Mouse (Mus musculus) forebrain, embryonic 13.5 days (tissue): ENCODE results near the gene Atrnl1. TPM values are rescaled to one million over a fixed set of nuclear protein-coding genes. Genes with fewer than 3 reads are reported as not detected.

Experiments
- ATAC-seq: fragments of 200-750 bp; cut with Nextera tagmentation; 2 replicates; pipeline ENCODE4 v1.8.0; 2017
- H3K27ac ChIP-seq: fragments of 300-500 bp; sonication (generic); 2 replicates; pipeline ENCODE4 v1.5.1; 2015; ENCODE audit warnings: inconsistent platforms, mild to moderate bottlenecking, moderate library complexity
- H3K27me3 ChIP-seq: fragments of 300-500 bp; sonication (generic); 2 replicates; pipeline ENCODE4 v1.6.1; 2015; ENCODE audit warnings: mild to moderate bottlenecking, inconsistent platforms
- H3K36me3 ChIP-seq: fragments of 300-500 bp; sonication (generic); 2 replicates; pipeline ENCODE4 v1.6.1; 2015; ENCODE audit warnings: mild to moderate bottlenecking, inconsistent platforms; ENCODE audit not compliant: poor library complexity, severe bottlenecking
- H3K4me1 ChIP-seq: fragments of 300-500 bp; sonication (generic); 2 replicates; pipeline ENCODE4 v1.6.1; 2015; ENCODE audit warnings: inconsistent platforms
- H3K4me2 ChIP-seq: fragments of 300-500 bp; sonication (generic); 2 replicates; pipeline ENCODE4 v1.6.1; 2015; ENCODE audit warnings: inconsistent platforms, mild to moderate bottlenecking, moderate library complexity
- H3K4me3 ChIP-seq: fragments of 300-500 bp; sonication (generic); 2 replicates; pipeline ENCODE4 v1.5.1; 2015; ENCODE audit warnings: mild to moderate bottlenecking, inconsistent platforms
- H3K9ac ChIP-seq: fragments of 300-500 bp; sonication (generic); 2 replicates; pipeline ENCODE4 v1.6.1; 2015; ENCODE audit warnings: mild to moderate bottlenecking, inconsistent platforms
- H3K9me3 ChIP-seq: fragments of 300-500 bp; sonication (generic); replicated peaks from 2 replicates; pipeline ENCODE4 v1.6.1; 2016; ENCODE audit warnings: inconsistent platforms
- whole genome bisulfite sequencing: fragments of 180-500 bp; shearing (Covaris S2); methylation state at CpG from one replicate; pipeline ENCODE4 v1.1.7; 2015; 5-methylcytosine and 5-hydroxymethylcytosine counted together
- polyA plus RNA-seq: library from polyadenylated mRNA; unstranded; fragments of >200 nt; fragmentation: Nextera tagmentation; extraction: Ambion mirVana; gene quantifications from 2 replicates; pipeline ENCODE4 v1.2.1, GENCODE M21; 2015

Gene Atrnl1
- polyA plus RNA-seq, 1 experiment from 2014 or later, result 5.1 TPM

DNA sequence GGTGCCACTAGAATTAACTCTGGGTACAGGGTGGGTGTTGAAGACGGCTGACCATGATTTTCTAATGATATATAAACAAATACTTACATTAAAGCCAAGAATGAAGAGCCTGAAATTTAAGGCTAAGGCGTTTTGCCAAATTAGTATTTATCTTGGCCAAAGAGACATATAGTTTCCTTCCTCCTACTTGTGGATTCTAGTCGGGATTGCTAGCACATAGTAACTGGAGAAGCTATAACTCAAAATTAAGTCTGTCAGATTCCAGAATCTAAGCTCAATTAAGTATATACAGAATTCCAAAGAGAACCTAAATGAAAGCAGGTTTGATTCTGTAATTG, 192.6 kb downstream of the Atrnl1 start:
- WGBS, result 86% methylated on average over 3 of the region's 3 CpGs

DNA sequence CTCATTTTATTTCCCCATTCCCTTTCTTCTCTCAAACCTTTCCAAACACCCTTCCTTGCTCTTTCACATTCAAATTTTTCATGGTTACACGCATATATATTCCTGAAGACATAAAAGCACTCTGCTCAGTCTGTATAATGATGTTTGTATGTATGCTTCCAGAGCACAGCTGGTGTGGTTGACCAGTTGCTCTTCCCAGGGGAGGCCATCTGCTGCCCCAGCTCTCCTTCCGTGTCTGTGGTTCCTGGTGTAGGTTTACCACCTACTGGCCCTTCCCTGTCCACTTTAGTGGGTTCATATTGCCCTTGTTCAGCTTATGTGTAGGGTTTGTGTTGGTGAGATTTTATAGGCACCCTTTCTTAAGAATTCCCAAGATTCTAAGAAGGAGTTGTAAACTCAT, 197.5 kb downstream of the Atrnl1 start:
- no peak overlapping the region for H3K9ac ChIP-seq
- ATAC-seq, result no peak
- H3K4me3 ChIP-seq, result no peak overlapping the region
- H3K9me3 ChIP-seq, result no peaks in the 10 kb centered on the region
- no peak overlapping the region for H3K27ac ChIP-seq
- H3K36me3 ChIP-seq, result no peaks in the 10 kb centered on the region
- no peak overlapping the region for H3K4me2 ChIP-seq
- H3K4me1 ChIP-seq, result no peaks in the 10 kb centered on the region
- no peaks in the 10 kb centered on the region for H3K27me3 ChIP-seq
- WGBS, result 83% methylated on average over 2 of the region's 2 CpGs

More for the DNA sequence above, 192.6 kb downstream of the Atrnl1 start:
- Histone ChIP-seq H3K4me2 (no peak overlapping the region), H3K9ac (no peak overlapping the region), H3K36me3 (no peaks in the 10 kb centered on the region), H3K9me3 (no peaks in the 10 kb centered on the region), H3K4me1 (no peaks in the 10 kb centered on the region), H3K4me3 (no peak overlapping the region), H3K27ac (no peak overlapping the region), H3K27me3 (no peaks in the 10 kb centered on the region)
- no peak for ATAC-seq

DNA sequence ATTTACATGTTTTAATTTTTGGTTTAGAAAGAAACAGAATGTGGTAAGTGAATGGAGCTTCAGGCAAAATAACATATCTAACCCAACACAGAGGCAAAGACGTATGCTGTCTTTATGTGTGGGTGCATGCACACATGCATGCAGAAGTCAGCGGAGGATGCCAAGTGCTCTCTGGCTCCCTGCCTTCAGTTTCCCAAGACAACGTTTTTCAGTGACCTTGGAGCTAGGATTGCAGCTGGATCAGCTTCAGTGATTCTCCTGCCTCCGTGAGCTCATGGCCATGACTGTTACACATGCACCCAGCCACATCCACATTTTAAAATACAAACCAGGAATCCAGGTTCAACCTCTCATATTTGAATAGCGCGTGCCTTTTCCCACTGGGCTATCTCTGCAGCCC, 203.5 kb downstream of the Atrnl1 start:
- H3K4me1 ChIP-seq, result no peaks in the 10 kb centered on the region; the same call in 1 of the 2 replicates
- no peaks in the 10 kb centered on the region for H3K36me3 ChIP-seq
- H3K9ac ChIP-seq, result no peak overlapping the region
- H3K27ac ChIP-seq, result no peak overlapping the region
- H3K9me3 ChIP-seq, result no peaks in the 10 kb centered on the region
- ATAC-seq, result no peak
- no peak overlapping the region for H3K4me3 ChIP-seq
- H3K27me3 ChIP-seq, result no peaks in the 10 kb centered on the region
- WGBS, result 87% methylated on average over 6 of the region's 6 CpGs
- H3K4me2 ChIP-seq, result no peak overlapping the region

DNA sequence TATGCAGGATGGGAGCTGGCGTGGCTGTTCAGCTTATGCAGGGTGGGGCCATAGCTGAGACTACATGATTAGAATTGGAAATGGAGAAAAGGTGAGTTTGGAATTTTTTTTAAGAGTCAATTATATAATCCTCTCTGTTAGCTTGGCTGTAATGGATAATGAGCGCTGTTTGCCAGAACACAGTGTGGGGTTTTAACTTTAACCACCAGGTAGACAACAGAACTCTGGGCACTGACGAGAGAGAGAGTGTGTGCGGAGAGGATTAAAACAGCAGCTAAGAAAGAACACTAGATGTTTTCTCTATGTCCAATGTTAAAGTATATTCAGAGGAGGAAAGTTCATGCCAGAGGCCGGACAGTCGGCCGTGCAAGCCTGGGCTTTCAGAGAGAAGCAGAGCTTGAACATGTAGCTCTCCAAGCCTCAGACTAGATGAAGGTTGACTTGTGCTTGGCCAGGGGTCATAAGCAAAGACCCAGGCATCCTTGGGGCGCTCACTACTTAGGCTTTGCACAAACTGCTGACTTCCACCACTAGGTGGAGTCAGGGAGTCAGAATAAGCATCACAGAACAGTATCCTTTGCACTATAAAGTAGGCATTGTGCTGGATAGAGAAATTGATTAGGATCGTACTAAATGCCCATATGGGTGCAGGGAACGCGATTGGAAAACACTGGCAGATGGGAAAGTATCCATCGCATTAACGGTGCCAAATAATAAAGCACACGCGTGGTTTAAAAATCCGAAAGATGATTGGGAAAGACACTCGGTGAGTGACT, 205.6 kb downstream of the Atrnl1 start:
- no peak overlapping the region for H3K4me2 ChIP-seq
- no peak overlapping the region for H3K27ac ChIP-seq
- H3K4me1 ChIP-seq, result no peaks in the 10 kb centered on the region; the same call in 1 of the 2 replicates
- WGBS, result 74% methylated on average over 17 of the region's 17 CpGs
- no peak overlapping the region for H3K4me3 ChIP-seq
- no peak overlapping the region for H3K9ac ChIP-seq
- ATAC-seq, result peak; percentile 83
- H3K36me3 ChIP-seq, result peaks cover 3% of the 10 kb centered on the region; the same call in 1 of the 2 replicates
- no peaks in the 10 kb centered on the region for H3K9me3 ChIP-seq
- no peaks in the 10 kb centered on the region for H3K27me3 ChIP-seq

DNA sequence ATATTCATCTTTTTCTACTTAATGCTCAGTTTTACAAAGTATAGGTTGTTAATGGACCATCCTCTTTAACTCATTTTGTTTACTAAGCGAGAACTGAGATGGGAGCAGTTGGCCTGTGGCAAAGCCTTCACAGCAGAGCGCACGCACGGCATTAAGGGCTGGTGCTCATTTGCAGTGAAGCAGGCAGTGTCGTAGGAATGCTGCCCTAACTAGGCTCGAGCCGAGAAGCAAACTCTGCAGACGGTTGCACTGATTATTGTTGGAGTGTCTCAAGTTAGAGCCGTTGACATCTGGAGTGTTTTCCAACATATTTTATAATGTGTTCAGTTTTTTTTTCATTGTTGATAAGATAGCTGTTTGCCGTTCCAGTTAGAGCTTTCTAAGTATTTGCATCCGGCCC, 206.9 kb downstream of the Atrnl1 start:
- no peak overlapping the region for H3K4me2 ChIP-seq
- peaks cover 3% of the 10 kb centered on the region; the same call in 1 of the 2 replicates for H3K36me3 ChIP-seq
- no peak overlapping the region for H3K9ac ChIP-seq
- no peak for ATAC-seq
- no peak overlapping the region for H3K4me3 ChIP-seq
- H3K4me1 ChIP-seq, result no peaks in the 10 kb centered on the region; the same call in 1 of the 2 replicates
- no peaks in the 10 kb centered on the region for H3K27me3 ChIP-seq
- WGBS, result 56% methylated on average over 11 of the region's 11 CpGs
- no peak overlapping the region for H3K27ac ChIP-seq
- H3K9me3 ChIP-seq, result no peaks in the 10 kb centered on the region

DNA sequence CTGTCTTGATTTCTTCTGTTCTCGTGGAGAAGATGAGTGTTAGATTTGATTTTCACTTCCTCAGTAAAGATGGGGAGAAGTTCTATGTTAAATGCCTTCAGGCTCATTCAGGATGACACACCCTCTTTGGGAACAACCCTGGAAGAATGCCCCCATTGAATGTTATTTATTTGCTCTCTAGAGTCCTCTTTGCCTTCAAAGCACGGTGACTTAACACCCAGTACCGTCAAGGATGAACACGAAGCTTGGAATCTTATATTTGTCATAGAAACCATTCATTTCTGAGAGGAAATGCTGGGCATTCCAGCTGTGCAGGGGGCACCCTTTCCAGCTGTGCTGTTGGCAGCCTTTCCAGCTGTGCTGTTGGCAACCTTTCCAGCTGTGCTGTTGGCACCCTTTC, 212.6 kb downstream of the Atrnl1 start:
- Histone ChIP-seq H3K4me3 (no peak overlapping the region), H3K27ac (no peak overlapping the region), H3K36me3 (peaks cover 3% of the 10 kb centered on the region; the same call in 1 of the 2 replicates), H3K9me3 (no peaks in the 10 kb centered on the region), H3K4me1 (no peaks in the 10 kb centered on the region), H3K27me3 (no peaks in the 10 kb centered on the region), H3K4me2 (no peak overlapping the region), H3K9ac (no peak overlapping the region)
- ATAC-seq, result no peak
- 90% methylated on average over 4 of the region's 4 CpGs for WGBS

DNA sequence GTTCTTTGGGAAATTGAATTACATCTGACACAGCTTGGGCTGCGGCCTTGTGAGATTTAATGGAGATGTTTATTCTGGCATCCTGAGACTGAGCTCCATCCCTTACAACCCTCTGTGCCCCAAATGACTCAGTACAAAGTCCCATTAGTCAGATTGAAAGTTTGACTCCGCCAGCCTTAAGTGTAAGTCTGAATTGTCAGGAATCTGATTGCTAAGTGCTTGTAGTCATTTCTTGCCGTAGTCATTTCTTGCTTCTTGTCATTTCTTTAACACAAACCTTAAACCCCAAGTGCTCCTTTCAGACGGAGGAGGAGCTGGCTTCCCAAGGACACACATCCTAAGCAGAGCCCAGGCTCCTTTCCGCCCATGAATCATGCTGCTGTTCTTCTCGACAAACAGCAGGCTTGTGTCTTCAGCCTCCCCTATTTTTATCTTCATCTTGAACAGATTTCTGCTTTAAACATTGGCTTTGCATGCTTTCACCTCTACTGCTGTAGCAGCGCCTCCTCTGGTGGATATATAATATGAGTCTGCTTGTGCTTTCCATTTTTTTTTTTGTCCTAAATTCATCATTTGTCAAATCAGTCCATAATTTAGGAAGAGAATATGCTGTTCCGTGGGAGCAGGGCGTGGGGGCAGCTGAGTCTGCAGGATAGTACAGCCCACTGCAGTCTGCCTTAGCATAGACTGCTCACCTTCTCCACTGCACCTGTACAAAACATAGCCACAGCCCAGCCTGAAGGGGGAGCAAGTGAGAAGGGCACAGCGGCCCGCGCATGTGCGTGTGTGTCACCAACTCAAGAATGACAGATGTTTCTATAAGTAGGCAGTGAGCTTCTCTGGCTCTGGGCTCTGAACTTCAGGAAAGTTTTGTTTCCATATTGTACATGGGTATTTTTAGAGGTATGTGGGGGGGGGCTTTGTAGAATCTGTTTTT, 214.7 kb downstream of the Atrnl1 start:
- Histone ChIP-seq H3K4me3 (no peak overlapping the region), H3K27me3 (no peaks in the 10 kb centered on the region), H3K36me3 (peaks cover 3% of the 10 kb centered on the region; the same call in 1 of the 2 replicates), H3K4me1 (no peaks in the 10 kb centered on the region), H3K4me2 (no peak overlapping the region), H3K27ac (no peak overlapping the region), H3K9me3 (no peaks in the 10 kb centered on the region), H3K9ac (no peak overlapping the region)
- ATAC-seq, result no peak
- 91% methylated on average over 13 of the region's 13 CpGs for WGBS

DNA sequence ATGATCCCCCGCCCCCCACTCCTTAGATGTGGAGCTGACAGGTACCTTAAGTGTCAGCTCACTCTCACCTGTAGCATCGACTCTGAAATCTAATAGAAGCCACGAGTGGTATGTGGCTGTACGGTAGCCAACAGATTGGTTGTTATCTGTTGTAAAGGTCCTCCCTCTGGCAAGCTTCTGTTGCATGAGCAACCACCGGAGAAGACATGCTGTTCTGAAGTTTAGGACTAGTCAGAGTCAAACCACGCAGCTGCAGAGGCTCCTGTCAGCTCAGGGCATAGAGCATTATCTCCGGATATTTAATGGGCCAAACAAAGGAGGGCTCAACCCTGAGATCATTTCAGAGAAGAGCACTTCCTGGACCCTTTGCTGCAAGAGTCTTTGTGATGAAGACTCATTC, 222.2 kb downstream of the Atrnl1 start:
- no peaks in the 10 kb centered on the region for H3K4me1 ChIP-seq
- H3K9ac ChIP-seq, result no peak overlapping the region
- ATAC-seq, result no peak
- H3K9me3 ChIP-seq, result no peaks in the 10 kb centered on the region
- no peak overlapping the region for H3K4me2 ChIP-seq
- H3K4me3 ChIP-seq, result no peak overlapping the region
- H3K36me3 ChIP-seq, result no peaks in the 10 kb centered on the region
- no peak overlapping the region for H3K27ac ChIP-seq
- no peaks in the 10 kb centered on the region for H3K27me3 ChIP-seq
- 89% methylated on average over 7 of the region's 7 CpGs for WGBS

DNA sequence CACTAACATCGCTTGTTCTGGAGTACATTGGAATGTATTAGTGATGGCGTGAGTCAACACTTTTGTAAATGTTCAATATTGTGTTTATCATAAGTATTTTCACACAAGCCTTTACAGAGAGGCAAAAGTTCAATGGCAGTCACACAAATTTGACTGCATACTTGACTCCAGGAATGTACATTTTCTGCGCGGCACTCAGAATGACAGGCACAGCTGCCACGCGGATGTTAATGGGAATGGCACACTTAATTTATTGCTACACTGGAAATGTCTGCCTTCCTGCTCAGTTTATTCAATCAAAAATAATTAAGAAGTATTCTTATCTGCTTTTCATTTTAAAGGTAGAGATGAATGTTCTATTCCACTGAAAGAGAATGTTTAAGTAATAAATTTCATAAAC, 227.0 kb downstream of the Atrnl1 start:
- H3K4me3 ChIP-seq, result no peak overlapping the region
- H3K27ac ChIP-seq, result no peak overlapping the region
- no peak for ATAC-seq
- 70% methylated on average over 6 of the region's 6 CpGs for WGBS
- 0 out of 2 replicates have a peak, but pooled peaks cover under 1% of the 10 kb centered on the region for H3K9me3 ChIP-seq
- H3K36me3 ChIP-seq, result peaks cover 2% of the 10 kb centered on the region
- H3K4me2 ChIP-seq, result no peak overlapping the region
- H3K27me3 ChIP-seq, result no peaks in the 10 kb centered on the region
- no peak overlapping the region for H3K9ac ChIP-seq
- no peaks in the 10 kb centered on the region for H3K4me1 ChIP-seq

DNA sequence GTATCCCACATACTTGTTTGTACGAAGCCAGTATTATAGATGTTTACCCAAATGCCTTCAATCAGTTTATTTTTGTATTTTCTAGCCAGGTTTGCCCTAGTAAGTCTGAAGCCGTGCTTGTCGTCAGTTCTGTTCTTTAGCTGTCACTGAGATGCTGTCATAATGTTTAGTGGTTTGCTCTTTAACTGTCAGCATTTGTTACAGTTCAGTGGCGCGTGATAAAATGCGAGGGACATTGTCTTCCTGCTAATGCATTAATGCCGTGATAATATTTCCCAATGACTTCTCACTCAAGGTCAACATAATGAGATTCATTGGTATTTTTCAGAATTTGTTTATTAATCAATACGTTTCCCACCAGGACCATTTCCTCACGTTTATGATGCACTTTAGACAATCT, 227.7 kb downstream of the Atrnl1 start:
- H3K4me3 ChIP-seq, result no peak overlapping the region
- H3K9me3 ChIP-seq, result peaks cover 5% of the 10 kb centered on the region; the same call in 1 of the 2 replicates
- ATAC-seq, result no peak
- no peak overlapping the region for H3K4me2 ChIP-seq
- no peaks in the 10 kb centered on the region for H3K27me3 ChIP-seq
- H3K4me1 ChIP-seq, result no peaks in the 10 kb centered on the region
- 77% methylated on average over 9 of the region's 9 CpGs for WGBS
- no peak overlapping the region for H3K9ac ChIP-seq
- no peak overlapping the region for H3K27ac ChIP-seq
- peaks cover 4% of the 10 kb centered on the region for H3K36me3 ChIP-seq

DNA sequence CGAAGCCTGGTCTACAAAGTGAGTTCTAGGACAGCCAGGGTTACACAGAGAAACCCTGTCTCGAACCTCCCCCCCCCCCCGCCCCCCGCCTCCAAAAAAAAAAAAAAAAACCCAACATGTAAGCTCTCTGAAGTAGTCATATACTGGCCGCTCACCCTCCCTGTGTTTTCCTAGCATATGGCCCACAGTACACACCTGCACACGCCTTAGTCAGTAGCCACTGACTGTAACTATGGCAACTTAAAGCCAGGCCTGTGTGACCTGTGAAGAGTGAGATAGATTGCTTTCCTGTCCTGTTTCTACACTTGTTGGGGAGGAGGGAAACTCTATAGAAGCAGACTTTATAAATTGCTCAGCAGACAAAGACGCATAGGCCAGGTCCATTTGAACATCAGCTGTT, 239.1 kb downstream of the Atrnl1 start:
- H3K27ac ChIP-seq, result no peak overlapping the region
- no peaks in the 10 kb centered on the region for H3K36me3 ChIP-seq
- 0 out of 2 replicates have a peak, but pooled peaks cover 3% of the 10 kb centered on the region for H3K4me1 ChIP-seq
- no peak overlapping the region for H3K9ac ChIP-seq
- H3K9me3 ChIP-seq, result peaks cover 5% of the 10 kb centered on the region; the same call in 1 of the 2 replicates
- ATAC-seq, result no peak
- 70% methylated on average over 7 of the region's 7 CpGs for WGBS
- no peak overlapping the region for H3K4me3 ChIP-seq
- H3K4me2 ChIP-seq, result no peak overlapping the region
- H3K27me3 ChIP-seq, result no peaks in the 10 kb centered on the region

DNA sequence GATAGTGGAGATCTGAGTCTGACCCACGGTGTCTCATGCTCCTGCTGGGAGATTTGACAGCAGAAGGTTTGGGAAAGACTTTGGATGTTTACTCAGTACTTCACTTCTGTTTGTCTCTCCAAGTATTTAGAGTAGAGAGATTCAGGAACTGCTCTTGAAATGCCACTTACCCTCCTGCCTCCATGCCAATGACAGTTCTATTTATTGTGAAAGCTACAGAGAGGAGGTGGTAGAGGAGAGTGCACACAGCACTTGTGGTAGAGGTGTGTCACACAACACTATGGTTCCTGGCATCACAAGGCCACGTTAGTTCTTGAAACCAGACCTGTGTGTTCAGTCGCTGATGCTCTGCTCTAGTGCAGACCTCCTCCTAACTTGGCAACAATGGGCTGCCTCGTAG, 257.5 kb downstream of the Atrnl1 start:
- Histone ChIP-seq H3K4me1 (peaks cover 12% of the 10 kb centered on the region), H3K9me3 (no peaks in the 10 kb centered on the region), H3K27ac (no peak overlapping the region), H3K4me2 (no peak overlapping the region), H3K9ac (no peak overlapping the region), H3K36me3 (no peaks in the 10 kb centered on the region), H3K4me3 (no peak overlapping the region), H3K27me3 (no peaks in the 10 kb centered on the region)
- WGBS, result 89% methylated on average over 4 of the region's 4 CpGs
- ATAC-seq, result no peak
